Mouse (Mus musculus) limb, embryonic 11.5 days (tissue): ENCODE results near the gene Mapre3. TPM values are rescaled to one million over a fixed set of nuclear protein-coding genes. Genes with fewer than 3 reads are reported as not detected.

Experiments used
- ATAC-seq: fragments of 200-750 bp; cut with Nextera tagmentation; 2 replicates; pipeline ENCODE4 v1.8.0; 2017; ENCODE audit warnings: low read depth; ENCODE audit not compliant: insufficient number of reproducible peaks, low FRiP score, low TSS enrichment
- DNase-seq: peaks from one replicate; pipeline ENCODE4 v3.0.0-alpha.2; 2015; ENCODE audit warnings: low spot score
- H3K27ac ChIP-seq: fragments of 300-500 bp; sonication (generic); replicated peaks from 2 replicates; pipeline ENCODE4 v1.5.1; 2014; ENCODE audit warnings: low read depth, mild to moderate bottlenecking, low read length
- H3K27me3 ChIP-seq: fragments of 300-500 bp; sonication (generic); 2 replicates; pipeline ENCODE4 v1.6.1; 2014; ENCODE audit warnings: mild to moderate bottlenecking, low read length, mixed read lengths; ENCODE audit not compliant: control insufficient read depth, insufficient read depth
- H3K36me3 ChIP-seq: fragments of 300-500 bp; sonication (generic); 2 replicates; pipeline ENCODE4 v1.6.1; 2014; ENCODE audit warnings: mild to moderate bottlenecking, low read length, moderate library complexity, mixed read lengths; ENCODE audit not compliant: control insufficient read depth, insufficient read depth
- H3K4me1 ChIP-seq: fragments of 300-500 bp; sonication (generic); 2 replicates; pipeline ENCODE4 v1.6.1; 2014; ENCODE audit warnings: low read length, mixed read lengths; ENCODE audit not compliant: control insufficient read depth, insufficient read depth
- H3K4me2 ChIP-seq: fragments of 300-500 bp; sonication (generic); 2 replicates; pipeline ENCODE4 v1.6.1; 2014; ENCODE audit warnings: low read depth, mild to moderate bottlenecking, moderate library complexity; ENCODE audit not compliant: severe bottlenecking
- H3K4me3 ChIP-seq: fragments of 300-500 bp; sonication (generic); 2 replicates; pipeline ENCODE4 v1.5.1; 2014; ENCODE audit warnings: low read depth, low read length
- H3K9ac ChIP-seq: fragments of 300-500 bp; sonication (generic); 2 replicates; pipeline ENCODE4 v1.6.1; 2014; ENCODE audit warnings: mild to moderate bottlenecking, low read length
- H3K9me3 ChIP-seq: fragments of 300-500 bp; sonication (generic); 2 replicates; pipeline ENCODE4 v1.6.1; 2016; ENCODE audit warnings: low read length; ENCODE audit not compliant: control insufficient read depth
- WGBS: fragments of 180-500 bp; shearing (Covaris S2); extraction: QIAGEN DNeasy Blood & Tissue Kit; methylation state at CpG from one replicate; pipeline ENCODE4 v1.1.7; 2014; 5-methylcytosine and 5-hydroxymethylcytosine counted together
- polyA plus RNA-seq: library from polyadenylated mRNA; unstranded; fragments of >200 nt; fragmentation: Nextera tagmentation; extraction: Ambion mirVana; gene quantifications from 2 replicates; pipeline ENCODE4 v1.2.1, GENCODE M21; 2014

The Mapre3 gene
- polyA plus RNA-seq, 1 experiment from 2014 or later, result 18.0 TPM

DNA sequence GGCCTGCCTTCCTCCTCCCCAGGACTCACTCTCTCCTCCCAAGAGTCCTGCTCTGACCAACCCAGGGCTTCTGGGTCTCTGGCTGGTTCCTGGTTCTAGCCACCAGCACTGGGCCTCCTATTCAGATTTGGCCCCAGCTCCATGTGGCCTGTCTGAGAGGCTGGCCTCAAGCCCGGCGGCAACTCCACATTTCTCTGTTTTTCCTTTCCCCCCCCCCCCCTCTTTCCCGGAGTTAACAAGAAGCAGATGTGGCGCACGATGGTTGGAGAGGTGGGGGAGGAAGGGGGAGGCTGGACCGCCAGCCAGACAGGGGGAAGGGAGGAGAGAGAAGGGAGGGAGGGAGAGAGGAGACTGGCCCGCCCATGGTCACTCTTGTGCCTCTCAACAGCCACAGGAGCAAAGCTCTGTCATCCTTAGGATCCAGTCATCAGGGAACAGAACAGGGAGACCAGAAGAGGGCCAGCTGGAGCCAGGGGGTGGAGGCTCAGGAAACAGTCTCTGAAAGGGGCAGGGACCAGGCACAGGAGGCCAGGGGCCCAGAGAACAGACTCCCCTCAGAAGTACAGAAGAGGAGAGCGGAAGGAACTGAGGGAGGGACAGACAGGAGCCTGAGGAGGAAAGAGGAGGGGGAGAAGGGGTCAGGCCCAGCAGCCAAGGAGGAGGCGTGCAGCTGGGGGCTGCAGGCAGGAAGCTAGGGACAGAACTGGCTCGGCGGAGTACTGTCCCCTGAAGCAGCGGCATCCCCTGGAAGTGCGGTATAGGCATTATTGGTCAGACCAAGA, 98.8 kb downstream of the Mapre3 start, which contains the start of gene Emilin1:
TSS of gene Emilin1 (plus strand) at position 343 of the 782 bp plus-strand sequence.
- no peaks in the 10 kb centered on the region for H3K9me3 ChIP-seq
- DNase-seq, result peak; percentile 87
- peaks cover 55% of the 10 kb centered on the region for H3K4me1 ChIP-seq
- peak within 1 kb of the TSS; percentile 97 for H3K4me2 ChIP-seq
- H3K4me3 ChIP-seq, result peak within 1 kb of the TSS; percentile 58
- 2% methylated on average over 11 of the region's 13 CpGs for WGBS
- H3K9ac ChIP-seq, result peak within 1 kb of the TSS; percentile 78
- peak; percentile 85 for ATAC-seq
- H3K27me3 ChIP-seq, result no peaks in the 10 kb centered on the region
- H3K36me3 ChIP-seq, result peaks cover 5% of the 10 kb centered on the region; the same call in 1 of the 2 replicates
- H3K27ac ChIP-seq, result peak within 1 kb of the TSS; percentile 99

DNA sequence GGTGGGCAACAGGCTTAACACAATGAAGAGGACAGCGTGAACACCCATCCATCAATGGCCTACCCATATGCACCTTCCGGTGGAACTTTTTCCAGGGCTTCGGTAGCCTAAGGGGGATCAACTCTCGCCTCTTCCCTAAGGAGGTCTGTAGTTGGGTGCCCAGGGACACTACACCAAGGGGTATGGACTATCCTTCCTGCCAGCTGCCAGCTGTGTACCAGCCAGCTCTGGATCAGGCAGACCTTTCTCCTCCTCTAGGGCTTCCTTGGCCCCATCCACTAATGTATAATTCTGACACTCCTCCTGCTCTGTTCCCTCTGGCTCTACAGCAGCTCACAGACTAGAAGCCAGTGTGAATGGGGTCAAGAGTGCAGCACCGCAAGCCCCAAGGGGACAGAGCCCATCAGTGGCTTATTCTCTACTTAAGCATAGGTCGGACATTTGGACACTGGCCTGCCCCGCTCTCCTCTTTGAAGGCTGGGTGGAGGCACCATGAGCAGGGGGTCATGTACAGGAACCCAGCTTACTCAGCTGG, 99.7 kb downstream of the Mapre3 start:
- H3K27ac ChIP-seq, result peak overlapping the region; percentile 99
- H3K4me3 ChIP-seq, result peak overlapping the region; percentile 58
- DNase-seq, result no peak
- peaks cover 46% of the 10 kb centered on the region for H3K4me1 ChIP-seq
- 16% methylated on average over 7 of the region's 7 CpGs for WGBS
- H3K27me3 ChIP-seq, result no peaks in the 10 kb centered on the region
- H3K36me3 ChIP-seq, result peaks cover 11% of the 10 kb centered on the region; the same call in 1 of the 2 replicates
- no peak for ATAC-seq
- peak overlapping the region; percentile 78 for H3K9ac ChIP-seq
- H3K9me3 ChIP-seq, result no peaks in the 10 kb centered on the region
- peak overlapping the region; percentile 97 for H3K4me2 ChIP-seq

DNA sequence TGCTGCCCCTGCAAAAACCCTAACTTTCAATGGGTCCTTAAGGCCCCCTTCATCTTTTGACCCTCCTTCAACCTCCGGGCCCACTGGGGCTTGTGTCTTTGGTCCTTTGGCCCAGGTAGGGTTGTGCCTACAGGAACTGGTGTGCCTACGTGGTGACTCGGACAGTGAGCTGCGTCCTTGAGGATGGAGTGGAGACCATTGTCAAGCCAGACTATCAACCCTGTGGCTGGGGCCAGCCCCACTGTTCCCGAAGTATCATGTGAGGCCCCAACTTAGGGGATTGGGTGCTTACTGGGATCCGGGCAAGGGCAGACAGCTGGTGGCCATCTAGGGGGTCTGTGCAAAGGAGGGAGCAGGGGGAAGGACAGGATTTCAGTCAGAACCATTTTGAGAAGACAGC, 100.4 kb downstream of the Mapre3 start:
- Histone ChIP-seq H3K27ac (peak overlapping the region; percentile 99; the same call in 1 of the 2 replicates), H3K4me1 (peaks cover 40% of the 10 kb centered on the region), H3K9ac (peak overlapping the region; percentile 78), H3K4me2 (peak overlapping the region; percentile 97), H3K27me3 (no peaks in the 10 kb centered on the region), H3K36me3 (peaks cover 11% of the 10 kb centered on the region; the same call in 1 of the 2 replicates), H3K9me3 (no peaks in the 10 kb centered on the region), H3K4me3 (peak overlapping the region; percentile 58)
- DNase-seq, result no peak
- 49% methylated on average over 6 of the region's 6 CpGs for WGBS
- no peak for ATAC-seq

DNA sequence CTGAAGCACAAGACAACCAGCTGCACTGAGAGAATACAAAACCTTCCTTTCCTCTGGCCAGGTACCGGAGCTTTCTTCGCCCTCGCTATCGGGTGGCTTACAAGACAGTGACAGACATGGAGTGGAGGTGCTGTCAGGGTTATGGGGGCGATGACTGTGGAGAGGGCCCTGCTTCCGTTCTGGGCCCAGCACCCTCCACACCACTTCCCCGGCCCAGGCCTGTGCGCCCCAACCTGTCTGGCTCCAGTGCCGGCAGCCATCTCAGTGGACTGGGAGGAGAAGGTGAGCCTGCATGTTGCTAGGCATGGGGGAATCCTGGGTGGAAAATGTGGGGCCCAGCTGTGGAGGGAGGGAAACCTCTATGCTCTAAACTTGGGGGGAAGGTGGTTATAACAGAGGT, 101.0 kb downstream of the Mapre3 start:
- no peak for DNase-seq
- Histone ChIP-seq H3K27ac (peak overlapping the region; percentile 99; the same call in 1 of the 2 replicates), H3K27me3 (no peaks in the 10 kb centered on the region), H3K9me3 (no peaks in the 10 kb centered on the region), H3K4me2 (peak overlapping the region; percentile 97), H3K36me3 (peaks cover 11% of the 10 kb centered on the region; the same call in 1 of the 2 replicates), H3K4me1 (peaks cover 37% of the 10 kb centered on the region), H3K4me3 (peak overlapping the region; percentile 58), H3K9ac (peak overlapping the region; percentile 78)
- WGBS, result 62% methylated on average over 9 of the region's 9 CpGs
- ATAC-seq, result no peak; the same call in 1 of the 2 replicates

Other genes starting within 250 kb of the Mapre3 start
- 0.12 and 0.41 TPM in 2 replicates for gene Kcnk3, start 226.5 kb upstream of the Mapre3 start, polyA plus RNA-seq
- 20.2 and 21.6 TPM in 2 replicates for gene Slc35f6, start 166.7 kb upstream of the Mapre3 start, polyA plus RNA-seq
- 498 and 533 TPM in 2 replicates for gene Cenpa, start 147.9 kb upstream of the Mapre3 start, polyA plus RNA-seq
- 3.9 and 5.4 TPM in 2 replicates for gene Dpysl5, start 103.1 kb upstream of the Mapre3 start, polyA plus RNA-seq
- 49.3 and 50.9 TPM in 2 replicates for gene Tmem214, start 53.4 kb downstream of the Mapre3 start, polyA plus RNA-seq
- 33.0 and 35.7 TPM in 2 replicates for gene Agbl5, start 74.1 kb downstream of the Mapre3 start, polyA plus RNA-seq
- 384 and 395 TPM in 2 replicates for gene Ost4, start 93.1 kb downstream of the Mapre3 start, polyA plus RNA-seq
- gene Emilin1, start 98.8 kb downstream of the Mapre3 start, polyA plus RNA-seq, result 117 and 122 TPM in 2 replicates
- 5.4 and 7.9 TPM in 2 replicates for gene Khk, start 106.8 kb downstream of the Mapre3 start, polyA plus RNA-seq
- gene Cgref1, start 130.9 kb downstream of the Mapre3 start, polyA plus RNA-seq, result 2.2 and 2.7 TPM in 2 replicates
- gene Preb, start 145.7 kb downstream of the Mapre3 start, polyA plus RNA-seq, result 96.5 and 101 TPM in 2 replicates
- gene Tcf23, start 154.0 kb downstream of the Mapre3 start, polyA plus RNA-seq, result not detected in 2 replicates
- gene Atraid, start 233.7 kb downstream of the Mapre3 start, polyA plus RNA-seq, result 75.0 and 83.9 TPM in 2 replicates
- gene Slc5a6, start 234.3 kb downstream of the Mapre3 start, polyA plus RNA-seq, result 8.0 and 8.6 TPM in 2 replicates
- 33.7 and 36.1 TPM in 2 replicates for gene Cad, start 240.1 kb downstream of the Mapre3 start, polyA plus RNA-seq